Mouse (Mus musculus): ENCODE results near the gene Spp2.
A peak's percentile ranks its signal among the peaks of the same experiment; 100 is the strongest.

The Spp2 gene

GRCm38 (mm10) chr1:88406807-88407198, at the start of gene Spp2:
Spp2 (plus strand) TSS chr1:88406961.
- peak; percentile 68 for DNase-seq

- peak; percentile 48 for DNase-seq
These were observed 49.2 kb upstream of the Spp2 start for GRCm38 (mm10) chr1:88357458-88358090.

- peak; percentile 42 for DNase-seq
These were observed 48.6 kb upstream of the Spp2 start for GRCm38 (mm10) chr1:88358102-88358654.

GRCm38 (mm10) chr1:88361085-88361484, 45.7 kb upstream of the Spp2 start:
- DNase-seq = no peak

GRCm38 (mm10) chr1:88366881-88367644, 39.7 kb upstream of the Spp2 start:
- no peak for DNase-seq

- no peak for DNase-seq
These were observed 28.3 kb upstream of the Spp2 start for GRCm38 (mm10) chr1:88378446-88378845.

- no peak for DNase-seq
These were observed 15.1 kb upstream of the Spp2 start for GRCm38 (mm10) chr1:88391632-88392031.

- no peak for DNase-seq
These were observed 13.4 kb upstream of the Spp2 start for GRCm38 (mm10) chr1:88393321-88393720.

GRCm38 (mm10) chr1:88403378-88403777, 3.4 kb upstream of the Spp2 start:
- peak; percentile 23 for DNase-seq

GRCm38 (mm10) chr1:88406078-88406806, 519 bp upstream of the Spp2 start:
- peak; percentile 51 for DNase-seq

GRCm38 (mm10) chr1:88408340-88408739, 1.6 kb downstream of the Spp2 start:
- DNase-seq = peak; percentile 65

- DNase-seq = no peak
These were observed 5.3 kb downstream of the Spp2 start for GRCm38 (mm10) chr1:88412013-88412412.

GRCm38 (mm10) chr1:88418943-88419342, 12.2 kb downstream of the Spp2 start:
- DNase-seq = peak; percentile 23

GRCm38 (mm10) chr1:88422045-88422444, 15.3 kb downstream of the Spp2 start:
- peak; percentile 55 for DNase-seq

- DNase-seq = no peak
These were observed 16.2 kb downstream of the Spp2 start for GRCm38 (mm10) chr1:88422846-88423395.

GRCm38 (mm10) chr1:88424602-88425252, 18.0 kb downstream of the Spp2 start:
- peak; percentile 50 for DNase-seq

GRCm38 (mm10) chr1:88427987-88428741, 21.4 kb downstream of the Spp2 start:
- DNase-seq = no peak

- DNase-seq = no peak
These were observed 22.7 kb downstream of the Spp2 start for GRCm38 (mm10) chr1:88429413-88429812.

- DNase-seq = no peak
These were observed 24.5 kb downstream of the Spp2 start for GRCm38 (mm10) chr1:88431262-88431661.

- no peak for DNase-seq
These were observed 25.8 kb downstream of the Spp2 start for GRCm38 (mm10) chr1:88432601-88433000.

- no peak for DNase-seq
These were observed 26.5 kb downstream of the Spp2 start for GRCm38 (mm10) chr1:88433096-88433883.
